Mouse (Mus musculus) forebrain, embryonic 10.5 days (tissue): ENCODE results near the gene Mlf2. TPM values are rescaled to one million over a fixed set of nuclear protein-coding genes. Genes with fewer than 3 reads are reported as not detected.

Experiments
- DNase-seq: peaks from one replicate; pipeline ENCODE4 v3.0.0-alpha.2; 2017; ENCODE audit warnings: low spot score; ENCODE audit errors: extremely low spot score
- H3K27ac ChIP-seq: fragments of 300-500 bp; sonication (generic); 2 replicates; pipeline ENCODE4 v1.5.1; 2016; ENCODE audit warnings: mild to moderate bottlenecking
- H3K27me3 ChIP-seq: fragments of 300-500 bp; sonication (generic); 2 replicates; pipeline ENCODE4 v1.6.1; 2016; ENCODE audit warnings: mild to moderate bottlenecking; ENCODE audit not compliant: poor library complexity, severe bottlenecking
- H3K36me3 ChIP-seq: fragments of 300-500 bp; sonication (generic); replicated peaks from 2 replicates; pipeline ENCODE4 v1.6.1; 2016; ENCODE audit warnings: mild to moderate bottlenecking, moderate library complexity
- H3K4me1 ChIP-seq: fragments of 300-500 bp; sonication (generic); 2 replicates; pipeline ENCODE4 v1.6.1; 2016
- H3K4me3 ChIP-seq: fragments of 300-500 bp; sonication (generic); 2 replicates; pipeline ENCODE4 v1.5.1; 2016; ENCODE audit warnings: mild to moderate bottlenecking, moderate library complexity
- H3K9me3 ChIP-seq: fragments of 300-500 bp; sonication (generic); 2 replicates; pipeline ENCODE4 v1.6.1; 2016; ENCODE audit warnings: mild to moderate bottlenecking, moderate library complexity
- WGBS: fragments of 180-500 bp; shearing (Covaris S2); methylation state at CpG from one replicate; pipeline ENCODE4 v1.1.7; 2016; 5-methylcytosine and 5-hydroxymethylcytosine counted together
- polyA plus RNA-seq: library from polyadenylated mRNA; unstranded; fragments of >200 nt; fragmentation: Nextera tagmentation; extraction: Ambion mirVana; gene quantifications from 2 replicates; pipeline ENCODE4 v1.2.1, GENCODE M21; 2016

Mlf2 gene
- polyA plus RNA-seq, 1 experiment from 2014 or later: 388 TPM

GRCm38 (mm10) chr6:124961021-124961420 is 29.8 kb downstream of the Mlf2 start:
- Histone ChIP-seq H3K27ac (no peak overlapping the region), H3K27me3 (no peaks in the 10 kb centered on the region), H3K4me3 (no peak overlapping the region), H3K9me3 (no peaks in the 10 kb centered on the region), H3K4me1 (peaks cover 16% of the 10 kb centered on the region), H3K36me3 (peaks cover 69% of the 10 kb centered on the region)
- WGBS: 94% methylated on average over 12 of the region's 12 CpGs
- DNase-seq: no peak

GRCm38 (mm10) chr6:124964638-124965037 is 33.5 kb downstream of the Mlf2 start:
- Histone ChIP-seq H3K4me1 (peaks cover 18% of the 10 kb centered on the region), H3K4me3 (peak overlapping the region; percentile 87), H3K27me3 (no peaks in the 10 kb centered on the region), H3K9me3 (peaks cover 8% of the 10 kb centered on the region), H3K36me3 (peaks cover 46% of the 10 kb centered on the region), H3K27ac (peak overlapping the region; percentile 97)
- no peak for DNase-seq
- 46% methylated on average over 16 of the region's 16 CpGs for WGBS

- H3K9me3 ChIP-seq: peaks cover 8% of the 10 kb centered on the region
- under 1% methylated on average over 68 of the region's 68 CpGs for WGBS
Observed at GRCm38 (mm10) chr6:124965088-124965719, 34.0 kb downstream of the Mlf2 start, which contains the start of gene Cops7a. Gene Cops7a, minus strand, starts transcription at chr6:124965538.

GRCm38 (mm10) chr6:124965747-124966146 is 34.6 kb downstream of the Mlf2 start:
- Histone ChIP-seq H3K27me3 (no peaks in the 10 kb centered on the region), H3K36me3 (peaks cover 35% of the 10 kb centered on the region), H3K4me3 (peak overlapping the region; percentile 87), H3K27ac (peak overlapping the region; percentile 97), H3K4me1 (peaks cover 18% of the 10 kb centered on the region), H3K9me3 (peaks cover 8% of the 10 kb centered on the region)
- no peak for DNase-seq
- 18% methylated on average over 15 of the region's 15 CpGs for WGBS

More at GRCm38 (mm10) chr6:124965088-124965719, 34.0 kb downstream of the Mlf2 start, which contains the start of gene Cops7a:
- Histone ChIP-seq H3K4me3 (peak within 1 kb of the TSS; percentile 87), H3K27me3 (no peaks in the 10 kb centered on the region), H3K4me1 (peaks cover 18% of the 10 kb centered on the region), H3K36me3 (peaks cover 41% of the 10 kb centered on the region), H3K27ac (peak within 1 kb of the TSS; percentile 97)
- DNase-seq: peak; percentile 94

- H3K4me3 ChIP-seq: peak overlapping the region; percentile 87
Observed at GRCm38 (mm10) chr6:124966466-124967118, 35.4 kb downstream of the Mlf2 start.

GRCm38 (mm10) chr6:124967766-124968165 is 36.6 kb downstream of the Mlf2 start:
- H3K36me3 ChIP-seq: peaks cover 15% of the 10 kb centered on the region
- H3K4me1 ChIP-seq: peaks cover 18% of the 10 kb centered on the region
- no peak overlapping the region for H3K4me3 ChIP-seq
- H3K9me3 ChIP-seq: peaks cover 8% of the 10 kb centered on the region
- no peaks in the 10 kb centered on the region for H3K27me3 ChIP-seq
- DNase-seq: peak; percentile 24
- no peak overlapping the region for H3K27ac ChIP-seq
- 70% methylated on average over 4 of the region's 4 CpGs for WGBS

More at GRCm38 (mm10) chr6:124966466-124967118, 35.4 kb downstream of the Mlf2 start:
- Histone ChIP-seq H3K9me3 (peaks cover 8% of the 10 kb centered on the region), H3K36me3 (peaks cover 27% of the 10 kb centered on the region), H3K4me1 (peaks cover 18% of the 10 kb centered on the region), H3K27ac (no peak overlapping the region), H3K27me3 (no peaks in the 10 kb centered on the region)
- DNase-seq: no peak
- 96% methylated on average over 7 of the region's 7 CpGs for WGBS

Other genes starting within 250 kb of the Mlf2 start
- 255 and 270 TPM in 2 replicates for gene Emg1, start 219.2 kb upstream of the Mlf2 start, polyA plus RNA-seq
- gene Phb2, start 219.1 kb upstream of the Mlf2 start, polyA plus RNA-seq: 490 and 492 TPM in 2 replicates
- gene Ptpn6, start 192.7 kb upstream of the Mlf2 start, polyA plus RNA-seq: 4.8 and 5.2 TPM in 2 replicates
- 397 and 415 TPM in 2 replicates for gene Grcc10, start 190.0 kb upstream of the Mlf2 start, polyA plus RNA-seq
- gene Gm45234, start 175.4 kb upstream of the Mlf2 start, polyA plus RNA-seq: not detected in 2 replicates
- 12.5 and 14.2 TPM in 2 replicates for gene Atn1, start 174.9 kb upstream of the Mlf2 start, polyA plus RNA-seq
- gene Eno2, start 161.7 kb upstream of the Mlf2 start, polyA plus RNA-seq: 4.0 and 4.4 TPM in 2 replicates
- 4.9 and 5.3 TPM in 2 replicates for gene Lrrc23, start 151.7 kb upstream of the Mlf2 start, polyA plus RNA-seq
- gene Spsb2, start 122.7 kb upstream of the Mlf2 start, polyA plus RNA-seq: 7.4 and 8.9 TPM in 2 replicates
- gene Tpi1, start 117.1 kb upstream of the Mlf2 start, polyA plus RNA-seq: 1,048 and 1,068 TPM in 2 replicates
- 214 and 215 TPM in 2 replicates for gene Usp5, start 101.9 kb upstream of the Mlf2 start, polyA plus RNA-seq
- gene Cdca3, start 101.8 kb upstream of the Mlf2 start, polyA plus RNA-seq: 271 and 298 TPM in 2 replicates
- gene Gnb3, start 91.1 kb upstream of the Mlf2 start, polyA plus RNA-seq: 0.32 and 0.42 TPM in 2 replicates
- 9.7 TPM in 2 replicates for gene P3h3, start 73.6 kb upstream of the Mlf2 start, polyA plus RNA-seq
- 2.1 and 2.5 TPM in 2 replicates for gene Gpr162, start 67.4 kb upstream of the Mlf2 start, polyA plus RNA-seq
- 0.17 TPM in 1 of 2 replicates, not detected in the other for gene Cd4, start 43.2 kb upstream of the Mlf2 start, polyA plus RNA-seq
- gene Lag3, start 19.7 kb upstream of the Mlf2 start, polyA plus RNA-seq: 0.76 and 0.88 TPM in 2 replicates
- gene Ptms, start 11.3 kb upstream of the Mlf2 start, polyA plus RNA-seq: 218 and 224 TPM in 2 replicates
- 136 and 143 TPM in 2 replicates for gene Cops7a, start 34.2 kb downstream of the Mlf2 start, polyA plus RNA-seq
- 1.4 and 1.7 TPM in 2 replicates for gene Pianp, start 65.3 kb downstream of the Mlf2 start, polyA plus RNA-seq
- gene Zfp384, start 77.8 kb downstream of the Mlf2 start, polyA plus RNA-seq: 8.2 and 12.1 TPM in 2 replicates
- gene Ing4, start 108.4 kb downstream of the Mlf2 start, polyA plus RNA-seq: 117 and 121 TPM in 2 replicates
- gene Acrbp, start 118.3 kb downstream of the Mlf2 start, polyA plus RNA-seq: 12.8 and 12.9 TPM in 2 replicates
- 0.22 and 0.30 TPM in 2 replicates for gene Lpar5, start 136.5 kb downstream of the Mlf2 start, polyA plus RNA-seq
- gene Chd4, start 164.6 kb downstream of the Mlf2 start, polyA plus RNA-seq: 91.0 and 99.4 TPM in 2 replicates
- gene Nop2, start 200.5 kb downstream of the Mlf2 start, polyA plus RNA-seq: 101 and 103 TPM in 2 replicates
- 9.2 and 10.0 TPM in 2 replicates for gene Iffo1, start 213.9 kb downstream of the Mlf2 start, polyA plus RNA-seq
- gene Gapdh, start 235.1 kb downstream of the Mlf2 start, polyA plus RNA-seq: 3,225 and 3,313 TPM in 2 replicates